Mouse (Mus musculus) bone marrow macrophage, adult 2 months (primary cell): ENCODE results near the gene Ttc28.

Experiments
- CTCF ChIP-seq: IDR thresholded peaks from 2 replicates; pipeline ENCODE4 v1.5.1; 2012; ENCODE audit warnings: low read depth, mild to moderate bottlenecking, low read length, moderate library complexity
- POLR2A ChIP-seq: IDR thresholded peaks from 2 replicates; pipeline ENCODE4 v1.6.1; 2012; ENCODE audit warnings: mild to moderate bottlenecking, low read depth, low read length, borderline replicate concordance

DNA sequence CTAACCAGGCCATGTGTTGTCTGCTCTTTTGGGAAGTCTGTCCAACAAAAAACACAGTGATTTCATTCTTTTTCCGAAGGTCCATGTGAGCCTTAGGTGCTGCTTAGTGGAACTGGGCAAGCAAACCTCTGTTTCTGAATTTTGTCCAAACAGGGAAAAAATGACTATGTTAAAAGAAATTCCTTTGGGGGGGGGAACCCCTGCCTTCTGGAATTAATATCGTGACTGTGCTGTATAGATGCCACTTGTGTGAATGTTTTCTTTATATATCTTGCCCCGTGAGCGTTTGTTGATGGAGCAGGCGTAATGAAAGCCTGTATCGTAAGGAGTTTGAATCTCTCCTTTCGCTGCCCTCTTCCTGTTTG lies 127.5 kb downstream of the Ttc28 start:
- no peak for TF ChIP-seq POLR2A
- TF ChIP-seq CTCF, result no peak
